Mouse (Mus musculus) kidney, adult 8-10 months (tissue): ENCODE results near the gene Zfp148.

Experiments used
- DNase-seq, 2 experiments: peaks; one replicate each; pipeline ENCODE4 v3.0.0; 2022

Zfp148 gene

DNA sequence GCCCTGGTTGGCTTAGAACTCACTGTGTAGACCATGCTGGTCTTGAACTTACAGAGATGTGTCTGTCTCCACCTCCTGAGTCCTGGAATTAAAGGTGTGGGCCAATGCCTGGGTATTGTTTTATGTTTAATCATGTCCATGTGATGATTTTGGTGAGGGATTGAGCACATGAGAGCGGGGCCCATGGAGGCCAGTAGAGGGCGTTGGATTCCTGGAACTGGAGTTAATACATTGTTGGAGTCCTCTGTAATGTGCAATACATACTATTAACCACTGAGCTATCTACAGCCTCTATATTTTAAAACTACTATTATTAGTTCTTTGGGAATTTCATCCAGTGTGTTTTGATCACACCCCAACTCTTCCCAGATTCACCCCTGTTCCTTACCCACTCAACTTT, 163.7 kb downstream of the Zfp148 start:
- DNase-seq: no peak

DNA sequence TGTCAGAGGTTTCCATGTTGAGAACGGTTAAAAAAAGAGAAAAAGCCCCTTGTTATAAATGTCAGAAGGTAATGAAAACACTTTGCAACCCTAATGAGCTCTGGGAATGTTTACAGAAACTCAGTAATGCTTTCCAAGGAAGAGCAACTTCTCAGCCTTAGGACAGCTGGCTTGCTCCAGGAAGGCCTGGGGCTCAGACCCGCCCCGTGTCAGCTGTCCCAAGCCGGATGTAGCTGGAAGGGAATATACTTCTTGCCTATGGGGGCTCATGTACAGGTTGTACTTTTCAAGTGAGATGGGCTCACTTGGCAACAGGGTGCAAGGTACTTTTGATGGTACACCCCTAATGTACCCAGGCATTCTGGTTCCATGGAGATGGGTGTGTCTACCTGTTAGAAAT, 164.9 kb downstream of the Zfp148 start:
- no peak for DNase-seq

DNA sequence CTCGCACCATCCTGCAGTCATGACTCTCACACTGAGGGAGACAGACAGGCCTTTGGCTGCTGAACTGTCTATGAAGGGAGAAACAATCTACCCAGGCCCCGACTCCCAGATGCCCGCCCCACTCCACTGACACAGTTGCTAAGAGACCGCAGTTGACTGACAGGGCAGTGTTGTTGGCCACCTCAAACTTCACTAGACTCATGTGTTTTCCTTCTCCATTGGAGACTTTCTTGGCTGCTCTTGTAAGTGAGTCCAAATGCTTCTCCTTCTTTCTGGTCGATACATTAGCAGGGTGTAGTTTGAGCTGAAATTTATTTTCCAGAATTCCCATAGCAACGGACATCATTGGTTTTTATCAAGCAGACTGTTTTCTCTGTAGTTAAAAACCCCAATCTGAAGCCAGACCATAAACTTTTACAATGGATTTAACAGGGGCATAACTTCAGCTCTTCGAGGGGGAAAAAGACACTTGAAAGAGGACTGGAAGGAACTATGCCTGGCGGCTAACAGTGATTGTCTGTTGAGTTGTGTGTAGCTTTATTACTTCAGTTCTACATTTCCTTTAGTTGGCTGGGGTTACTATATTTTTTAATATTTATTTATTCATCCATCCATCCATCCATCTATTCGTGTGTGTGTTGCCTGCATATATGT, 173.2 kb downstream of the Zfp148 start:
- no peak for DNase-seq
